Mouse (Mus musculus) olfactory bulb, adult 2 months (tissue): Measurements from ENCODE around the gene Rbm42.

Source experiments
- CTCF ChIP-seq: fragments of 200-500 bp; IDR thresholded peaks from 2 replicates; pipeline ENCODE4 v1.5.1; 2012; ENCODE audit warnings: low read depth, mild to moderate bottlenecking, low read length, moderate library complexity; ENCODE audit not compliant: insufficient read depth
- POLR2A ChIP-seq: fragments of 200-500 bp; IDR thresholded peaks from 2 replicates; pipeline ENCODE4 v1.6.1; 2012; ENCODE audit warnings: mild to moderate bottlenecking, low read depth, low read length, moderate library complexity; ENCODE audit not compliant: insufficient read depth

DNA sequence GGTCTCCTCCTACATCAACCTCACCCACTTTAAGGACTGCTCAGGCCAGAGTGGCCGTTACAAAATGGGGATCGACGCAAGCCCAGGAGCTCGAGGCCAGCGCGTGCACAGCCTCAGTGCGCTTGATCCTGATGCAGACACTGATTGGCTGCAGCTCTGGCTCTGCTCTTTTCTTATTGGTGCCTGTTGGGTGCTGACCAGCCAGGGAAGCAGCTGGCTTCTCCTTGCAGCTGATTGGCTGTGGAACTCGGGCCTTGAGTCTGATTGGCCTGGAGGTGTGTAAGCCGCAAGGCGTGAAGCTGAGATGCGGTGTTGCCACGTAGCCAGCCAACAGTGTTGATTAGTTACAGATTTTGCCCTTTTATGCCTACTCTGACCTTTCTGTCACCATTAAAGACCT is 51.3 kb downstream of the Rbm42 start, which contains the start of gene Zbtb32:
- TF ChIP-seq POLR2A = no peak
- TF ChIP-seq CTCF = no peak
